Mouse (Mus musculus) heart, postnatal 0 days (tissue): Measurements from ENCODE around the gene Dyrk1a.
A peak's percentile ranks its signal among the peaks of the same experiment; 100 is the strongest.

ENCODE experiments used
- CTCF ChIP-seq: IDR thresholded peaks from 2 replicates; pipeline ENCODE4 v1.5.1; 2016; ENCODE audit warnings: antibody characterized with exemption, control low read depth, low read depth
- EP300 ChIP-seq: IDR thresholded peaks from 2 replicates; pipeline ENCODE4 v1.6.1; 2016; ENCODE audit warnings: antibody characterized with exemption, low read depth

DNA sequence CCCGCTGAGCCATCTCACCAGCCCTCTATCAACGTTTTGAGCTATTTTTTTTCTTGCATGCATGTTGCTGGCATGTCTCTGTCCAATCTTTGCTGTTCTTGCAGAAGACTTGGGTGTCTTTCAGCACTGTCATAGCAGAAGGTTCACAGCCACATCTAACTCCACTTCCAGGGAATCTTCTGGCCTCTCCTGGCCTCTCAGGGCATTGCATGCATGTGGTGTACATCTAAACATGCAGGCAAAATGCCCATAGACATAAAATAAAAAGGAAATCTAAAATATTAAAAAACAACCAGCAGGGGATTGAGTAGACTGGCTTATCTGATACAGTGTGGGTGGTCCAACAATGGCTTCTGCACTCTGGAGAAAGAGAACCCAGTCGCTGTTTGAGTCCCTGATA is 165.7 kb downstream of the Dyrk1a start:
- peak; percentile 34 for TF ChIP-seq CTCF
- TF ChIP-seq EP300: no peak
